Mouse (Mus musculus) skeletal muscle tissue, adult 2 months (tissue): Measurements from ENCODE around the gene Baiap2.
A peak's percentile ranks its signal among the peaks of the same experiment; 100 is the strongest.

Experiments used
- DNase-seq: peaks from one replicate; pipeline ENCODE4 v3.0.0-alpha.2; 2012; ENCODE audit warnings: low read depth, low spot score

The Baiap2 gene

DNA sequence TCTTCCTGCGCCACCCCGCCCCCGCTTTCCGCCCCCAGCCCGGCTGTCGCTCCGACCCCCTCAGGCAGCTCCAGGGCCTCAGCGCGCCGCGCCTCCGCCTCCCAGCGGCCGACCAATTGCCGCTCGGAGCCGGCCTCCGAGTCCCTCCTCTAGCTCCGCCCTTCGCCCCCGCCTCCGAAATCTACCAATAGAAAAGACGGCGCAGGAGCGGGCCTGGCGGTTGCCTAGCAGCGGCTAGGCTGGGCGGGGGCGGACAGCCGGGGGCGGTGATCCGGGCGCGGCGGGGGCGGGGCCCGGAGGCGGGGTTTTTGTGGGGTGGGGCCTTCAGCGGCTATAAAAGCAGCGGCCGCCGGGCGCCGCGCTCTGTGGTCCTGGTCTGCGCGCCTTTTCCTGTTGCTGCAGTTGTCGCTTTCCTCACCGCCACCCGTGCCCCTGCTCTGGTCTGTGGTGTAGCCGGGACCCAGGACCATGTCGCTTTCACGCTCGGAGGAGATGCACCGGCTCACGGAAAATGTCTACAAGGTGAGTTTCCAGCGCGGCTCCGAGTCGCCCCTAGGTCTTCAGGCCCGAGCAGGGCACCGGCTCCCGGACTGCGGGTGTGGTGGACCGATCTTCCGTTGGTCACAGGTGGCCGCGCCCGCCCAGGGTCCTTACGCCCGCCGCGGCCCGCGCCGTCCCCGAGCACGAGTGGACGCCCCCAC lies at the start of gene Baiap2:
Baiap2 (plus strand) TSS at position 37 of the 701 bp plus-strand sequence.
- peak; percentile 96 for DNase-seq

DNA sequence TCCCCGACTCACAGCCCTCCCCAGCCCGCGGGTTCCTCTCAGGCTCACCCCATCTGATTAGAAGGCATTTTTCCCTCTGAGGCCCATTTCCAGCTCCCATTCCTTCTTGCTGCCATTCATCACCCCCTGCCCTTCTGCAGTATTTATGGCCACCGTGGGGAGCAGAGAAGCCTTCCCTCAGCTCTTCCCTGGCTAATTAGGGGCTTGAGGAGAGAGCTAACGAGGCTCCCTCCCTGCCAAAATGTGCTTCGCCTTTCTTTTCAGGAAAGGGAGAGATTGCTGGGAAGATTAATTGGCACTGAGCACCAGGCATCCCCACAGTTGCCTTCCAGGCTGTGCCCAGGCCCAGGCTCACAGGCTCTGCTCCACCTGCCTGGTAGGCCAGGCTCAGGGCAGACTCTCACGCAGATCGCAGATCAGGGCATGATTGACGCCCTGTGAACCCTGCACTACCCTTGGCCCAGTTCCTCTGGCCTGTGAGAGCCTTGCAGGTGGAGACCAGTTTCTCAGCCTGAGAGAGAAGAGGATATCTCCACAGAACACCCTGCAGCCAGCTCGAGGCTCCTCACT lies 48.8 kb upstream of the Baiap2 start:
- DNase-seq = no peak

DNA sequence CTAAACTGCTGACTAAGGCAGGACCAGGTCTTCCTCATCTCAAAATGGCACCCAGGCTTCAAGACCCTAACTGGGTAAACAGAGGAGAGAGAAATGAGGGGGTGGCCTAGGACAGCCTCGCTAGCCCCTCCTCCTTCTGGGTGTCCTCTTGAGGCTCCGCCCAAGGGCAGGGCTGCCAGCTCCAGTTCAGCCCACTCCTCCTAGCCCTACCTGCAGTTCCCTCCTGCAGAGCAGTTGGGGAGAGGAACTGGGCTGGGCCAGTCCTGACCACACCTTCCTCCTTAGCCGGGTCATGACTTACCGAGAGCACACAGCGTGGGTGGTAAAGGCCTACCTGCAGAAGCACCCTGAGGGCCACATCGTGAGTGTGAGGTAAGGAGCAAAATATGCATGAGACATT lies 47.9 kb upstream of the Baiap2 start:
- no peak for DNase-seq

DNA sequence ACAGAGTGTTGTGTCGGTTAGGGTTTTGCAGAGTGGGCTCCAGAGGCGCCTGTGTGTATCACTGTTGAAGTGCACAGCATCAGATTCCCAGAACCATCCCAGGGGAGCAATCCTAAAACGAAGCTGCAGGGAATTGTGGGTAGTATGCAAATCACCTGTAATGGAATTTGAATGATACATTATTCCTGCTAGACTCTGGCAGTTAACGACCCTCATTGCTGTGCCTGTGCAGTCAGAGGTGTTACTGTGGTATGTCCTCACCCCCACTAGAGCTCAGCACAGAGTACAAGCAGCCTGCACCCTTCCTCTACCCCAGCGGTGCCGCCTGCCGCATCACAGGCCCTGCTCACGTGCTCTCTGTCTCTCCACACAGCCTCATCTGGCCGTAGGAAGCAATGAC lies 45.5 kb upstream of the Baiap2 start:
- no peak for DNase-seq

DNA sequence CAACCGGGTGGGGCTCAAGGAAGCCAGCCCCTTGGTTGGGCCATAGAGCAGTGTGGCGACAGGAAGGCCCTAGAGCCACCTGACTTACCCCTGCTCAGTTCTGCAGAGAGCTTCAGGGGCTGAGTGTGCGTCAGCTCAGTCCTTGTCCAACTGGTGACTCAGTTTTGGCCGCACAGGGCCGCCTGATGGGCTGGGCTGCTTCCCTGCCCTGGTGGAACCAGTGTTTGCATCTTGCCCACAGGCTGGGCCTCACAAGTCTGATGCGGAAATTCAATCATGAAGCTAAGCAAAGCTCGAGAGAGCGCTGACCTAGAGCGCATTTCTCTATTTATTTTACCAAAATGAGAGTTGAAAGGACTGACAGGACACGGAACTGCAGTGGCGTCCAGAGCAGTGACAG lies 43.6 kb upstream of the Baiap2 start:
- DNase-seq = no peak

DNA sequence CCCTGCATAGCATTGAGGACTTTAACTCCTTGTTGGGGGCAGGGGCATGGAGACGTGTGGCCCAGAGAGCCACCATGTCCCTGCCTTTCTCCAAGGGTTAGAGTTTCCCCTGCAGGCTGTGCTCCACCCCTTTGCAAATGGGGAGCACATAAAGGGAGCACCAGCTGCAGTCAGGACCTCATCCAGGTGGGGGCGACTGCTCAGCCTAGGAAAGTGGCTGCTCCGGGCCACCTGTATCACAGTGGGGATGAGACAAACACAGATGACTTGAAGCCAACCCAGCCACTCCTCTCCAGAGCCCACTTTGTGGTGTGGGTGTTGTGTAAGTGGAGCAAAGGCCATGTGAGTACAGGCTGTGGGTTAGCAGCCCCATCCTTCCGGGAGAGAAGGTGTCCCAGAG lies 41.4 kb upstream of the Baiap2 start:
- no peak for DNase-seq

DNA sequence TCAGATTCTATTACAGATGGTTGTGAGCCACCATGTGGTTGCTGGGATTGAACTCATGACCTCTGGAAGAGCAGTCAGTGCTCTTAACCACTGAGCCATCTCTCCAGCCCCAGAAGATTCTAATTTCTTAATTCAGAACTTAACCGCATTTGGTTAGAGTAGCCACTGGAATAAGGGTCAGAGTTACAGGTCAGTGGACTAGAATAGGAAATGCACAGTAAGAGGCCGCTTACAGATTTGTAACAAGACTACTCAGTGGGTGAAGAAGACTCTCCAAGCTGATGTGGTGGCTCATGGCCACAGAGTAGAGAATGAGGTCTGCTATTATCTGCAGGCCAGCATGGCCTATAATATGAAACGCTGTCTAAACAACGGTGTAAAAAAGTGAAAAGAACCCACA lies 39.7 kb upstream of the Baiap2 start:
- no peak for DNase-seq

DNA sequence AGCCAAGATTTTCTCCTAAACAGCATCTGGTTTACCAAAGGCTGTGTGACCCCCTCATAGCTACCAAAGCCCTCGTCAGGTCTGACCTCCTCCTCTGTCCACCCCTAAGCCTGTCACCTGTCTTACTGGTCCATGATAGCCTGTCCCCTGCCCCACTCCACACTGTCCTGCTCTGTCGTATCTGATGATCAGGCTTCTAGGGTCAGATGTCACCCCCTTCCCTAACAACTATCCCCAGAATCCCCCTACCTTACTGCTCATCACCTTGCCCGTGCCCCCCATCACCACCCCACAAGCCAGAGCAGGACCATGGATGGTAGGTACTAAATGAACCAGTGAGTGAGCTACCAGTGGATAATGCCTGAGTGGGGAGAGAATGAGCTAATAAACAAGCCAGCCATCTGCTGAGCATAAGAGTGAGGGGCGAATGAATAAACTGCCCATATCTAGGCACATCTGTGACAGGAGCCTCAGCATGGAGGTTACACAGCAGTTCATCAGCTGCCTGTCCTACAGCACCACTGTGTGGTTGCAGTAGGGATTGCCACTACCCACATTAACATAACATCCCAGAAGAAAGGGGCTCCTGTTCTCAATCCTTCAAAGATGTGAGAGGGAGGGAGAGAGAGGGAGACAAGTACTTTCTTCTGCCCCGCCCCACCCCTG lies 37.8 kb upstream of the Baiap2 start:
- DNase-seq = peak; percentile 43

DNA sequence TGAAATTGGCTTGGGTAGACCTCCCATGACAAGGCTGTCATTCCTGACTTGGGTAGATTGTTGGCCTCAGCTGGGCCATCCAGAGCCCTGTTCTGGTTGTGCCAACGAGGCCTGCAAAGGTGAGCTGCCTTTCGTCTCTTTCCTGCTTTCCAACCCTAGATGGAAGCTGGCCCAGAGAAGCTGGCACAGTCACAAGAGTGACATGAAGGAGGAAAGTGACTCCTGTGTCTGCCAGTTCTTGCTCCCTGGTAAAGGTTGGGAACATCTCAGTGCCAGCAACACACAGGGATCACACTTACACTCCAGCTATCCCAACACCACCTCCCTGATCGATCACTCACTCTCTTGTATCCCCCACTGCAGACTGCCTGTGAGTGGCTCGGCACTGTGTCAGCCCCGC lies 36.8 kb upstream of the Baiap2 start:
- DNase-seq = no peak

DNA sequence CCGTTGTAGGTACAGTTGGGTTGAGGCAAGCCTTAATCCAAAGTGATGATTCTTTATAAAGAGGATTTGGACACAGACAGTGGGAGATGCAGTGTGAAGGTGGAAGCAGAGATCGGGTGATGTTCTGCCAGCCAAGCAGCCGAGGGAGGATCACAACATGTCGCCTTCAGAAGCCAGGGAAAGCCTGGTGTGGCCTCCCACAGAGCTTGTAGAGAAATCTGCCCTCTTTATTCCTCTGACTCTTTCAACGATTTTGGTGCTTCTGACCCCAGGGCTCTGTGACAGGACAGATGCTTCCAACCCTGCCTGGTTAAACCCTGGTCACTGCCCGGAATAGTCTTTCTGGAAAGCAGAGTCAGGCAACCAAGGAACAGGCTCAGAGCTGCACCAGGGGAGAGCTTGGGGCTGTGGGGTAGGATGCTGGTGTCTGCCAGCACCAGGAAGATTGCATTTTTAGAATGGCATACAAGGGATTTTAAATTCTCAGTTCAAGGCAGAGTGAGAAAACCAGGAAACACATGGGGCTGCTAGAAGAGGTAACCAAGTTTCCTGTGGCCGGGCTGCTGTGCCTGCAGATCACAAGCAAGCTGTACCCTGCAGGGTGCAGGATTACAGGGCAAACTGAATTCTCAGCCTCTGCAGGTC lies 35.4 kb upstream of the Baiap2 start:
- DNase-seq = no peak

DNA sequence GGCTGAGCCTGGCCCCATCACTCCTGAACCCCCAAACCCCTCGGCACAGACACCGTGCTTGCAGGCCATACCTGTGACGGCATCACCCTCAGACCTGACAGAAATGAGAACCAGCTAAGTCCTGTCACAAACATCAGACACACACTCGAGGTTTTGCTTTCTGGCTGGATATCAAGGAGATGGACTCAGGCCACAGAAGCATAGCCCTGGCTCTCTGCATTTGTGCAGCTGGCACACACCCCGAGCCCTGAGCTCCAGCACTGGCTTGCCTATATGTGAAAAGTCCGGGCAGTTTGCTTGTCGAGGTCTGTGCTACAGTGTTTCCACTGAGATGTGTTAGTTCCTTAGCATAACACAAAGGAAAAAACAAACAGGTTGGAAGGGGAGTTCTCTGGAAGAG lies 34.9 kb upstream of the Baiap2 start:
- DNase-seq = no peak

DNA sequence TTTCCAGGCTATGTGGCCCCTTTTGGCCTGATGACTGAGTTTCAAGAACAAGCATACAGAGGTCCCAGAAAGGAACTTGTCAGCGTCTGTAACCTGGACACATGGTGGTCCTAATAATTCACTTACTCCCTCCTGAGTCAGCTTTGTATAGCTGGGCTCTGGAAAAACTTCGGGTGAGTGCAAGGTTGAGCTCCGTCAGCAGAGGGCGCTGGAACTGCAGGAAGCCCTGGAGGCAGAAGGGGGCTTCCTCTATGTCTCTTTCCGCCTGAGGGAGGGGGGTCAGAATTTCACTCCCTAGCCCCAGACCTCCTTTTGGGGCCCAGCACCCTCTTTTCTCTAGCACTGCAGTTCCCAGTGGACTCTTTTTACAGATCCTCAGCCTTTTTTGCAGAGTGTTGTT lies 33.1 kb upstream of the Baiap2 start:
- no peak for DNase-seq

DNA sequence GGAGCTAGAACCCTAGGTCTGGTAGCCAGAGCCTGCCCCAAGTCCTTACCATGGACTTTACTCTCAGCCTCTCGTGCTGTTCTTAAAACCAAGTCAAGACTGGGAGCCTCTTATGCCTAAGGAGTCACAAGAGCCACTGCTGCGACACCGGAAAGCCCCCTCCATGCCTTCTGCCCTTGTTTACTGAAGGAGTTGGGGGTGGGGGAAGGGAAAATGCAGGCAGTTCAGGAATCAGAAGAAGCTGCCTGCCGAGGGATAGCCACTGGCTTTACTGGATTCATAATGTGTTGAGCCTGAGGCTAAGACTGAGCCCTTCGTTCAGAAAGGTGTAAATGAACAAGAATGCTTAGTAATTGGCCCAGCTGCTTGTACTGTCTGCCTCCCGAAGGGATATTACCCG lies 29.7 kb upstream of the Baiap2 start:
- DNase-seq = no peak

DNA sequence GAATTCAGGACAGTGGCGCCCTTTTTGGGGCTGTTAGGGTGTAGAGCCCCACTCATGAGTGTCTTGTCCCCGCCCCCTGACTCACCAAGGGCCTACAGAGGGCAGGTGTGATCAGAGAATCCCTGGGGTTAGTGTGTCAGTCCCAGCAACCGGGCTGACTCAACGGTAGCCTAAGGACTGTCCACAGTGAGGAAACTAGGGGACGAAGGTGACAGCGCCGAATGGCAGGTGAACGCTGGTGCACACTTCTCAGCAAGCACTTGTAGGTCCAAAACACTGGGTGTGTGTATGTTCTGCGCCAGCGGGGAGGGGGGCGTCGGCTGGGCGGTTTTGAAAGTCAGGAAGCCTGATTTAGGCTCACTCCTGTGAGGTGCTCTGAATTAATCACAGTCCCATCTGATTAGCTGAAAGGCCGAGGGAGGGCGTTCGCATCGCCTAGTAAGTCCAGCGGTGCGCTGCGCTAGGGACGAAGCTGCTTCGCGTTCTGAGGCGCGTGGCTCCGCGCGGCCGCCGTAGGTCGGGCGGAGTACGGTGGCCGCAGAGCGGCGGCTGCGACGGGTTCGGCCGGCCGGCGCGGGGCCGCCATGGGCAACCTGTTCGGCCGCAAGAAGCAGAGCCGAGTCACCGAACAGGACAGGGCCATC lies 29.1 kb upstream of the Baiap2 start, which contains the start of gene Chmp6:
Chmp6 (plus strand) TSS at position 151 of the 644 bp plus-strand sequence.
- DNase-seq = peak; percentile 82

DNA sequence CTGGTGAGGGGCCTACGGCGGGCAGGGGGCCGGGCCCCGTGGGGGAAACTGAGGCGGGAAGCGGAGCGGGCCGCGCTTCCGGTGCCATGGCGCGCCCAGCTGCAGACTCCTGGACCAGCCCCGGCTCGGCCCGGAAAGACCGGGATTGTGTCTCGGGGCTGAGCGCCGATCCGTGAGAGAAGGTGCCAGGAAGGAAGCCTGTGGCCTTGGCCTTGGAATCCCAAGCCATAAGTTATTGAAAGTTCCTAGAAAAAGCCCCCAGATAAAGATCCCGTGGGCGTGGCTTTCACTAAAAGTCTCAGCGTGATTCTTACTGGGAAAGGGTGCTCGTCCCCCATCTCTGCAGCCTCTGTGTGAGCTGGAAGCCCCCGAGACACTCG lies 28.6 kb upstream of the Baiap2 start:
- DNase-seq = no peak

DNA sequence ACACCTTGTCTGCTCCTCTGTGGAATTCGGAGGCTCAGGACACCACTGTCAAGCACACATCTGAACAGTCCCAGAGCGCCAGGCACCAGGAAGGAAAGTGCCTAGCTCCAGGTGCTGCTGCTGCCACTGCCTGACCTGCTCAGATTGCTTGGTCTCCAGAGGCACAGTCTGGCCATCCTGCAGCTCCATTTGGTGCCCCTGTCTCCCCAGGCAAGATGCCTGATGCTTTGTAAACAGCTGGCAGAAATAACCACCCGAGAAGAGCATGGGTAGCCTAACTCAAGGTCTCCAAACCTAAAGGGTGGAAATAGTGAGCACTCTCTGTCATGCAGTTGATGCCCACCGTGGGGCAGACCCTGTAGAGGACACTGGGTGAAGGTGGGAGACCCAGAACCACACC lies 28.2 kb upstream of the Baiap2 start:
- no peak for DNase-seq

DNA sequence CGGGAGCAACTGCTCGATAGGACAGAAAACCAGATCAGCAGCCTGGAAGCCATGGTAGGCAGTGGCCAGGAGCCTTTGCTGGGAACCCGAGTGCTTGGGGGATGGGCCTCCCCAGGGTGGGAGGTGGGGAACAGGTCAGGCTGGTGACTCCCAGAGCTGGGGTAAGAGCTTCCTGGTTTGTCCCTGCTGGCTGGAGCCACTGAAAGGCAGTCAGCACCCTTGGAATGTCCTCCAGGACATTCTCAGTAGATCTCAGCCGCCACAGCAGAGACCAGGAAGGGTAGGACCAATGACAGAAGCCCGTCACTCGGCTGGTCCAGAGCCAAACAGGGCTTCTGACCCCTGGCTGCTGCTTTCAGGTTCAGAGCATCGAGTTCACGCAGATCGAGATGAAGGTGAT lies 26.9 kb upstream of the Baiap2 start:
- no peak for DNase-seq

DNA sequence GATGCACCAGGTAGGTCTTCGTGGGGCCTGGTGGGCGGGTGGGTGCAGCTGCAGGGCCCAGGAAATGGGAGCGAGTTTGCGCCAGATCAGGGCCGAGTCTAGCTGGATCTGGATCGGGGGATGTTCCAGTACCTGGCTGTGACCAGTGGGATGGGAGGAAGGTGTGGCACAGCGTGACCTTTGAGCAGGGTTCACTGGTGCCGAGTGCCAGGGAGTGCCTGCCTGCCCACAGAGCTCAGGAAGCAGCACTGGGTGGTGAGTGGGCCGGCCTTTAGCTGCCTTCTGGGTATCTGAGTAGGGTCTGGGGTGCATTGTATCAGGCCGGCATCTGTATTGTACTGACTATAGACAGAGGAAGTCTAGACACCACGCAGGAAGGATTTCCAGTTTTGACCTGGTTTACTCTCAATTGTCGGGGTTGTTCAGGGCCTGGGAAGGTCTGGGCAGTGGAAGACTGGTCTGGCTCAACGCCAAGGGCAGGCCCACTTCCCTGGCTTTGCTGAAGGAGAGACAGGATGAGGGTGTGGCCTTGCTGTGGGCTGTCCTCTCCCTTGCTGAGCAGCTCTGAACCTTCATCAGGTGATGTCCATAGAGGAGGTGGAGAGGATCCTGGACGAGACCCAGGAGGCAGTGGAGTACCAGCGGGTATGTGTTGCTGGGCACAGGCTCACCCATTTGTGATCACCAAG lies 26.3 kb upstream of the Baiap2 start:
- DNase-seq = no peak

DNA sequence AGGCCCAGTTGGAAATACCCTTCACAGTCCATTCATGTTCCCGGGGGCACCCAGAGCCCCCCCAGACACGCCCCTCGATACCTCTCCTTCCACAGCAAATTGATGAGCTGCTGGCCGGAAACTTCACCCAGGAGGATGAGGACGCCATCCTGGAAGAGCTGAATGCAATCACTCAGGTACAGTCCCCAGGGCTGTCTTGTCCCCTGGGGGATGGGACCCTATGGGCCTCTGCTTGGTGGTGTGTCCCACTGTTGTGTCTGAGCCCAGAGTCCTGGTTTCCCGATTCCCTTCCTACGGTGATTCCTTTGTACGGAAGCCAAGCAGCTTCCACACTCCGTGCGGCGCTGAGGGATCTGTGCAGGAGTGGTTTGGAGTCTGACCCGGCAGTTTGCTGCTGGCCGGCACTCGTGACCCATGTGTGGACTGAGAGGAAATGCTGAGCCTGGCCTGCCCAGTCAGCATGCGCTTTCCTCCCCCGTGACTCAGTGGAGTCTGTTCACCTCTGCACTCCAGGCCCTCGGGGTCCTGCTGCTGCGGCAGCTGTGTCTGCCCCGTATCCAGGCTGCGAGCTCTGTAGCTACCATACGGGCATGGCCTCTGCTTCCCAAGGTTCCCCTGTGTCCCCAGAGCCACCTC lies 25.6 kb upstream of the Baiap2 start:
- no peak for DNase-seq

DNA sequence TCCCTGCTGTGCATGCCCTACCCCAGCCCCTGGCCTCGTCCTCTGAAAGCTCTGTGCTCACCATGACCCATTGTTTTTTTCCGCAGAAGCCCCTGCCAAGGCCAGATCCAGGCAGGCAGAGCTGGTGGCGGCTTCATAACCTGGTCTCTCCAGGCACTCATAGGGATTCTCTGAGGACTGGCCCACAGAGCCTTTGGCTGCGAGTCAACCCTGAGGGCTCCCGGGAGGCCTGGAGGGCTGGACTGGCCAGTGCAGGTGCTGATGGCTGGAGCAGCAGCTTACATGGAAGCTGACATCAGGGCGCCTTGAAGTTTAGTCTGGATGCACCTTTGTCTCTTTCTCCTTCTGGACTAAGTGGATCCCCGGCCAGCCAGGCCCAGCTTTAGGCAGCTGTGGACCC lies 24.0 kb upstream of the Baiap2 start:
- no peak for DNase-seq

DNA sequence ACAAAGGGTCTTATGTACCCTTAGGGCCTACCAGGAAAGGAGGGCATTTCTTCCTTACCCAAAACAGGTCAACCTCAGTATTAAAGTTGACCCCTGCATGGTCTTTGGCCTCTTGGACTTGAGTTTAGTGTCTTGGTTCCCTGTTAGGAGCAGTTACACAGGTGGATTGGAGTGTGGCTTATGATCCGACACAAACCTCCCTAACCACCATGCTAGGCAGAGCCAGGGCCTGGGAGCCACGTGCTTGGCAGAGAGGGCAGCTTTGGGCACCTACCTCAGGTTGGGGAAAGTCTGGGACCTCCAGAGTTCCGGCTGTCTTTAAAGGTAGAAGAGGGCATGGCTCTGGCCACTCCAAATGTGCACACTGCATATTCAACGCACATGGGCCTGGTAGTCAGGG lies 23.1 kb upstream of the Baiap2 start:
- DNase-seq = no peak
